Mouse (Mus musculus) lung, embryonic 15.5 days (tissue): Measurements from ENCODE around the gene Slit1. TPM values are rescaled to one million over a fixed set of nuclear protein-coding genes. Genes with fewer than 3 reads are reported as not detected.
A peak's percentile ranks its signal among the peaks of the same experiment; 100 is the strongest.

ENCODE experiments used
- ATAC-seq: fragments of 200-750 bp; cut with Nextera tagmentation; 2 replicates; pipeline ENCODE4 v1.8.0; 2017; ENCODE audit warnings: moderate number of reproducible peaks, borderline replicate concordance; ENCODE audit not compliant: low FRiP score, low TSS enrichment; ENCODE audit errors: extremely low read depth
- H3K27ac ChIP-seq: fragments of 300-500 bp; sonication (generic); 2 replicates; pipeline ENCODE4 v1.5.1; 2015; ENCODE audit warnings: moderate library complexity, mild to moderate bottlenecking, inconsistent platforms
- H3K27me3 ChIP-seq: fragments of 300-500 bp; sonication (generic); 2 replicates; pipeline ENCODE4 v1.6.1; 2015; ENCODE audit warnings: inconsistent platforms
- H3K36me3 ChIP-seq: fragments of 300-500 bp; sonication (generic); 2 replicates; pipeline ENCODE4 v1.6.1; 2015; ENCODE audit warnings: inconsistent platforms
- H3K4me1 ChIP-seq: fragments of 300-500 bp; sonication (generic); 2 replicates; pipeline ENCODE4 v1.6.1; 2015; ENCODE audit warnings: inconsistent platforms
- H3K4me2 ChIP-seq: fragments of 300-500 bp; sonication (generic); 2 replicates; pipeline ENCODE4 v1.6.1; 2015; ENCODE audit warnings: inconsistent platforms, mild to moderate bottlenecking, moderate library complexity
- H3K4me3 ChIP-seq: fragments of 300-500 bp; sonication (generic); 2 replicates; pipeline ENCODE4 v1.5.1; 2015; ENCODE audit warnings: mild to moderate bottlenecking, inconsistent platforms
- H3K9ac ChIP-seq: fragments of 300-500 bp; sonication (generic); 2 replicates; pipeline ENCODE4 v1.6.1; 2015; ENCODE audit warnings: inconsistent platforms
- H3K9me3 ChIP-seq: fragments of 300-500 bp; sonication (generic); 2 replicates; pipeline ENCODE4 v1.6.1; 2016; ENCODE audit warnings: inconsistent platforms
- WGBS: fragments of 180-500 bp; shearing (Covaris S2); methylation state at CpG from one replicate; pipeline ENCODE4 v1.1.7; 2015; 5-methylcytosine and 5-hydroxymethylcytosine counted together
- polyA plus RNA-seq: library from polyadenylated mRNA; unstranded; fragments of >200 nt; fragmentation: Nextera tagmentation; extraction: Ambion mirVana; gene quantifications from 2 replicates; pipeline ENCODE4 v1.2.1, GENCODE M21; 2015

The Slit1 gene
- 0.11 and 0.42 TPM in 2 replicates for polyA plus RNA-seq

- Histone ChIP-seq H3K9me3 (no peaks in the 10 kb centered on the region), H3K27me3 (peaks cover 70% of the 10 kb centered on the region), H3K4me2 (peak within 1 kb of the TSS; percentile 80), H3K4me3 (peak within 1 kb of the TSS; percentile 36), H3K9ac (no peak within 1 kb of the TSS), H3K27ac (no peak within 1 kb of the TSS), H3K36me3 (no peaks in the 10 kb centered on the region), H3K4me1 (peaks cover 22% of the 10 kb centered on the region; the same call in 1 of the 2 replicates)
- WGBS: under 1% methylated on average over 39 of the region's 44 CpGs
- no peak for ATAC-seq
These were observed at the start of gene Slit1 for GRCm38 (mm10) chr19:41743396-41743795. TSS of gene Slit1 (minus strand) at chr19:41743665.

- H3K4me2 ChIP-seq: no peak overlapping the region
- no peak overlapping the region for H3K27ac ChIP-seq
- no peak overlapping the region for H3K9ac ChIP-seq
- ATAC-seq: no peak
- 57% methylated on average over 1 of the region's 1 CpGs for WGBS
- H3K4me1 ChIP-seq: peaks cover 9% of the 10 kb centered on the region
- H3K9me3 ChIP-seq: no peaks in the 10 kb centered on the region
- H3K36me3 ChIP-seq: peaks cover 12% of the 10 kb centered on the region
- no peak overlapping the region for H3K4me3 ChIP-seq
- no peaks in the 10 kb centered on the region for H3K27me3 ChIP-seq
These were observed 49.5 kb upstream of the Slit1 start for GRCm38 (mm10) chr19:41792934-41793486.

- Histone ChIP-seq H3K4me1 (peaks cover 6% of the 10 kb centered on the region), H3K27ac (no peak overlapping the region), H3K9me3 (no peaks in the 10 kb centered on the region), H3K9ac (no peak overlapping the region), H3K4me2 (no peak overlapping the region), H3K27me3 (no peaks in the 10 kb centered on the region), H3K36me3 (peaks cover 23% of the 10 kb centered on the region), H3K4me3 (no peak overlapping the region)
- no peak for ATAC-seq
- 92% methylated on average over 2 of the region's 2 CpGs for WGBS
These were observed 47.9 kb upstream of the Slit1 start for GRCm38 (mm10) chr19:41791384-41791783.

DNA sequence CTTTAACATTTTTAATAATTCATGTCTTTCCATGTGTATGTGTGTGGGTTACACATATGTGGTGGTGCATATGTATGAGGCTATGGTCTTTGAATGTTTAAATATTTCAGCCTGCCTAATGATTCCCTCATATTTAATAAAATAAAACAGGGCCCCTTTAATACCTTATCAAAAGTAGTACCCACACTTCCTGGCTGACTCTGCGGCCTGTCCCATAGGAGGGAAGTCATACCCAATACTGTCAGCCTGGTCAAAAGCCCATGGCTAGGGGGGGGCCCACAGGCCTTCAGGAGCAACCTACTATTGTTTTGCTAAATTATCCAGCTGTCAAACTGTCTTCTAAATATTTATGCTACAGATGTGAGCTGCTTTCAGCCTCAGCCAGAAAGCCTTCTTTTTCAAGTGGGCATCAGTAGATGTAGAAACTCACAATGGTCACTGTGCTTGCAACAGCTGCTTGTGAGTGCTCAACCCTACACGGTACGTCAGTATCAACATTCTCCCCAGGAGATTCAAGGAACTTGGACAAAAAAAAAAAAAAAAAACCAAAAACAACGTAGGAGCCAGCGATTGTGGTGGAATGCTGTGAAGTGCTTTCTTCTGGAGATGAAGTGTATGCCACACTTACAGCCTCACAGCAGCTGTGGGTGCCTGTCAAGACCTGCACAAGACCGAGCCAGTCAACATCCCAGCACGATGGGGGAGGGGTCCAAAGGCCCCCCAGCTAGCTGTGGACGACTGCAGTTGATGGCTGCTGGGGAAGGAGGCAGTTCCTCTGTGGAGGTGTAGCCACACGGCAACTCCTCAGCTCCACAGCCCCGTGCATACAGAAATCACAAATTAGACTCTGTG, 45.9 kb upstream of the Slit1 start:
- 39% methylated on average over 10 of the region's 10 CpGs for WGBS
- no peak for ATAC-seq
- Histone ChIP-seq H3K4me3 (no peak overlapping the region), H3K9me3 (no peaks in the 10 kb centered on the region), H3K27me3 (no peaks in the 10 kb centered on the region), H3K27ac (no peak overlapping the region), H3K9ac (no peak overlapping the region), H3K36me3 (peaks cover 38% of the 10 kb centered on the region), H3K4me2 (no peak overlapping the region), H3K4me1 (peaks cover 5% of the 10 kb centered on the region)

- Histone ChIP-seq H3K36me3 (peaks cover 47% of the 10 kb centered on the region), H3K4me2 (no peak overlapping the region), H3K4me1 (no peaks in the 10 kb centered on the region), H3K9me3 (no peaks in the 10 kb centered on the region), H3K4me3 (no peak overlapping the region), H3K9ac (no peak overlapping the region), H3K27ac (no peak overlapping the region), H3K27me3 (no peaks in the 10 kb centered on the region)
- no peak for ATAC-seq
- WGBS: 77% methylated on average over 1 of the region's 1 CpGs
These were observed 43.4 kb upstream of the Slit1 start for GRCm38 (mm10) chr19:41786896-41787295.

GRCm38 (mm10) chr19:41777514-41777913, 34.0 kb upstream of the Slit1 start:
- Histone ChIP-seq H3K4me3 (no peak overlapping the region), H3K4me2 (no peak overlapping the region), H3K27me3 (no peaks in the 10 kb centered on the region), H3K4me1 (no peaks in the 10 kb centered on the region), H3K9ac (no peak overlapping the region), H3K27ac (no peak overlapping the region), H3K36me3 (peaks cover 67% of the 10 kb centered on the region), H3K9me3 (no peaks in the 10 kb centered on the region)
- 89% methylated on average over 6 of the region's 6 CpGs for WGBS
- no peak for ATAC-seq

DNA sequence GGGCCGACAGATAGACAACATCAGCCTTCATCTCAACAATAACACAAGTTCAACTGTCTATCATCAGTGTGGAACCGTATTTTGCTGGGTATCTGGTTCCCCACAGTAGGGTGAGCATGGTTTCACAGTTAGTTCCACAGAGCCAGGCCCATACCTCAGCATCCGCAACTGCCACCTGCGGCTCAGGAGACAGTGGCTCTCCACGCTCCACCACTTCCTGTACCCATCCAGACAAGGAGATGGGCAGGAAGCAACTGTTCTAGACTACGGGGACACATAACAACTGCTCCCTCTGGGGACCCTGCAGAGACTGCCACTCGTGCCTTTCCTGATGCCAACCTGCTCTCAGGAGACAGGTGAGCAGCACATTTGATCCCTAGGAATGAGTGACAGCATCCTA, 25.2 kb upstream of the Slit1 start:
- Histone ChIP-seq H3K9me3 (no peaks in the 10 kb centered on the region), H3K36me3 (peaks cover 38% of the 10 kb centered on the region), H3K4me2 (no peak overlapping the region), H3K4me1 (peaks cover 8% of the 10 kb centered on the region; the same call in 1 of the 2 replicates), H3K27ac (no peak overlapping the region), H3K4me3 (no peak overlapping the region), H3K27me3 (no peaks in the 10 kb centered on the region), H3K9ac (no peak overlapping the region)
- ATAC-seq: no peak
- 90% methylated on average over 7 of the region's 7 CpGs for WGBS

DNA sequence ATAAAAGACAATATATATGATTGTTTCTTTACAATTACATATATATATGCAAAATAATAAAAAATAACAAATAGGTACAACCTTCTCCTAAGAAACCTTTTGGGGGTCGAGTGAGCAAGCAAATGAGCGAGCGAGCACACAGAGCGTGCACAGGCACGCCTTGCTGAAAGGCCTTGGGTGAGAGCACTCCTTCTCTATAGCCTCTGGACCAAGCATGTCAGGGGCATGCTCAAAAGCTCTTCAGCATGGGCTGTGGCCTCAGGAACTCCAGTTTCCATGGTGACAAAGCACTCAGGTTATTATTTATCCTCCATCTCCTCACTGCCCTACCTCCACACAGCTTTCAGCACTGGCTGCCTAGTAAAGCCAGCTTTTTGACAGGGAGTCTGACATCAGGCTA, 23.2 kb upstream of the Slit1 start:
- H3K4me2 ChIP-seq: no peak overlapping the region
- no peak overlapping the region for H3K9ac ChIP-seq
- H3K4me1 ChIP-seq: peaks cover 8% of the 10 kb centered on the region; the same call in 1 of the 2 replicates
- no peak overlapping the region for H3K4me3 ChIP-seq
- H3K27ac ChIP-seq: peak overlapping the region; percentile 35; the same call in 1 of the 2 replicates
- peak; percentile 80; the same call in 1 of the 2 replicates for ATAC-seq
- peaks cover 23% of the 10 kb centered on the region for H3K36me3 ChIP-seq
- H3K27me3 ChIP-seq: no peaks in the 10 kb centered on the region
- 63% methylated on average over 5 of the region's 5 CpGs for WGBS
- H3K9me3 ChIP-seq: no peaks in the 10 kb centered on the region

DNA sequence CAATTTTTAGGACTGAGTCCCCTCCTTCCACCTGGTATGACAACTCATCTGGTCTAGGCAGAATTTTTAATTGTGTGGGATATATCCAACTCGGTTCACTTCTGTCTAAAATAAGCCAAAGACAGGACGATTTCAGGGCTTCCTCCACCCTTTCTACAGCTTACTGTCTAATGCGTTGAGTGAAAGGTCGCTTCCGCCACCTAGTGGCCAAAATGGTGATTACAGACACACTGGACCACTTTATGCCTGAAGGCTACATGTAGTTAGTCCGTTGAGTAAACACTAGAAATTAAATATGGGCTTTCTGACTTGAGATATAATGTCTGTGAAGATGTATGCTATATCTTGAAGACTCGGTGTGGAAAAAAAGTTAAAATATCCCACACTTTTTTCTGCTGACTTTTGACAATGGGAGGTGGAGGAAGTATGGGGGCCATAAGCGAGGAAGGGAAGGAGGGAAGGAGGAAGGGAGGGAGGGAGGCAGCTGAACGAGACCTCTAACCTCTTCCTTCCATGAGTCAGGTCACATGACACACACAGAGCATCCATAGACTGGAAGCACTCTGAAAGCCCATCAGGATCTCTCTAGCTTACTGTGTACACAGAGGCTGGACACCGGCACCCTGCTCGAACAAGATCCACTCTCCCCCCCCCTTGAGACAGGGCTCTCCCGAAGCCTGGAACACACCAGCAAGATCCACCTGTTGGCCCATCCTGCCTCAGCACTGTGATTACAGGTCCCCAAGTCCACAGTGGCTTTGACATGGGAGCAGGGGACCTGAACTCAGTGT, 20.6 kb upstream of the Slit1 start:
- H3K9me3 ChIP-seq: no peaks in the 10 kb centered on the region
- H3K4me2 ChIP-seq: no peak overlapping the region
- WGBS: 27% methylated on average over 12 of the region's 12 CpGs
- no peak overlapping the region for H3K4me3 ChIP-seq
- peak; percentile 58; the same call in 1 of the 2 replicates for ATAC-seq
- peaks cover 8% of the 10 kb centered on the region; the same call in 1 of the 2 replicates for H3K4me1 ChIP-seq
- H3K9ac ChIP-seq: no peak overlapping the region
- H3K27ac ChIP-seq: no peak overlapping the region
- no peaks in the 10 kb centered on the region for H3K27me3 ChIP-seq
- peaks cover 10% of the 10 kb centered on the region; the same call in 1 of the 2 replicates for H3K36me3 ChIP-seq

DNA sequence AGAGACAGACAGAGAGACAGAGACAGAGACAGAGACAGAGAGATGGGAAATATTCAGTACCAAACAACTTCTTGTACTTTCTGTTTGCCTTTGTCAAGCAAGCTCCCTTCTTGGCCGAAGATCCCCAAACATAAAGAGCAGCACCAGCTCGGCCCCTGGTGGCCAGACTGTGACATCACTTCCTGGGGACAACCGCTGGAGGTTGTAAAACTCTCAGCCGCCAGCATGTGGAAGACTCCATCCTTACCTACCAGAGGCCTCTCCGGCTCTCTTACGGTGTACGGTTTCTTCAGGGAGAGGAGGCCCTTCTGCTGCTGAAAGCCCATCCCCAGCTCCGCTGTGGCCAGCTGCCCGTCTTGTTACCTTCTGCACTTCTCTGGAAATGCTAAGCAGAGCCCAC, 18.1 kb upstream of the Slit1 start:
- H3K4me2 ChIP-seq: no peak overlapping the region
- H3K36me3 ChIP-seq: no peaks in the 10 kb centered on the region
- H3K9ac ChIP-seq: no peak overlapping the region
- no peaks in the 10 kb centered on the region for H3K27me3 ChIP-seq
- no peak for ATAC-seq
- peaks cover 4% of the 10 kb centered on the region; the same call in 1 of the 2 replicates for H3K4me1 ChIP-seq
- WGBS: 26% methylated on average over 9 of the region's 9 CpGs
- no peaks in the 10 kb centered on the region for H3K9me3 ChIP-seq
- H3K27ac ChIP-seq: no peak overlapping the region
- H3K4me3 ChIP-seq: no peak overlapping the region

GRCm38 (mm10) chr19:41759765-41760164, 16.3 kb upstream of the Slit1 start:
- Histone ChIP-seq H3K4me3 (no peak overlapping the region), H3K27me3 (no peaks in the 10 kb centered on the region), H3K9me3 (no peaks in the 10 kb centered on the region), H3K36me3 (no peaks in the 10 kb centered on the region), H3K4me1 (no peaks in the 10 kb centered on the region), H3K4me2 (no peak overlapping the region), H3K27ac (no peak overlapping the region), H3K9ac (no peak overlapping the region)
- WGBS: 72% methylated on average over 6 of the region's 6 CpGs
- no peak for ATAC-seq
